Mouse (Mus musculus): ENCODE measurements around the gene Rpl6. TPM values are rescaled to one million over a fixed set of nuclear protein-coding genes. Genes with fewer than 3 reads are reported as not detected.
"Not testable (repeated sequence)": the region's sequence is repeated elsewhere in the genome, so short reads cannot be mapped to it uniquely, and the experiment has no call there.

Rpl6 gene
- total RNA-seq, 2 experiments from 2014 or later: 954 to 1,566 TPM

DNA sequence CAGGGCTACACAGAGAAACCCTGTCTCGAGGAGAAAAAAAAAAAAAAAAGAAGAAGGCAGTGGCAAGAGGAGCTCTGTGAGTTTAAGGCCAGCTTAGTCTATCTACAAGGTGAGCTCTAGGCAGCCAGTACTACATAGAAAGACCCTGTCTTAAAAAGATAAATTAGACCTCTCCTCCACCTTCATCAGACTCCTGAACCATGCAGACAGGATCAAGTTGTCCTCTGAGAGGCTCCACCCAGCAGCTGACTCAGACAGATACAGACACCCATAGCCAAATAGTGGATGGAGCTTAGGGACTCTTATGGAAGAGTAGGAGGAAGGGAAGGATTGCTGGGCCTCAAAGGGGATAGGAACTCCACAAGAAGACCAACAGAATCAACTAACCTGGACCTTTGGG is 10.1 kb upstream of the Rpl6 start:
- ATAC-seq (ENCODE audit: poor library complexity, severe bottlenecking): no peak

DNA sequence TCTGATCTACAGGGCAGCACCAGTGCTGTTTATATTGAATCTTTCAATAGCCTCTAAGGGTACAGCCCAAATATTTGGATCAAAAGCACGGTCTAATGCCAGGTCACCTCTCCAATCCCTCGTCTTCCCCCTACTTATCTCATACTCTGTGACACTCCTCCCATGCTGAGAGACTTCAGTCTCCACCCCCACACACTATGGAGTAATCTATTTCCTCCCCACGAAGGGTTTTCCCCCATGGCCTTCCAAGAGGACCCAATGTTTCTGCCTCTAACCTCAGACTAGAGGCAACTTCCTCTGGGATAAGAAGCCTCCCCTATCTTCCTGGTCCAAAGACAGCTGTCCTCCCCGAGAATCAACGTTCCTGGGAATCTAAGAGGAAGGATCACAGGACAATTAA is 7.5 kb upstream of the Rpl6 start:
- peak; percentile 86 for ATAC-seq (ENCODE audit: poor library complexity, severe bottlenecking)

- ATAC-seq (ENCODE audit: poor library complexity, severe bottlenecking): peak; percentile 72
These were observed 6.9 kb upstream of the Rpl6 start for GRCm38 (mm10) chr5:121197337-121197736.

DNA sequence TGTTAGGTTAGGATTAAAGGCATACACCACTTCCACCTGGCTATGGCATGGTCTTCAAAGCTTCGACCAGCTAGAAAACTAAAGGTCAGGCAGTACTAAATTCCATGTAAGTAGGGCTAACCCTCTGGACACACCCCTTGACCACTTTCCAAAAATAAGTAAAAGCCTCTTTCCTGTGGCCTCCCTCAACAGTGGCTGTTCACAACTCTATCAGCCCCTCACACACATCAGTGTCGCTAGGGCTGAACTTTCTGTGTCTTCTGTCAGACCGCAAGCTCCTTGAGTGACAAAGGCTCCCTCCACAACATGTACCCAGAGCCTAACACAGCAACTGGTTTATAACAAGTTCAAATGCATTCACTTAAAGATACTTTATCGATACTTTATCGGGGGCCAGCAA is 5.9 kb upstream of the Rpl6 start:
- ATAC-seq (ENCODE audit: poor library complexity, severe bottlenecking): no peak

DNA sequence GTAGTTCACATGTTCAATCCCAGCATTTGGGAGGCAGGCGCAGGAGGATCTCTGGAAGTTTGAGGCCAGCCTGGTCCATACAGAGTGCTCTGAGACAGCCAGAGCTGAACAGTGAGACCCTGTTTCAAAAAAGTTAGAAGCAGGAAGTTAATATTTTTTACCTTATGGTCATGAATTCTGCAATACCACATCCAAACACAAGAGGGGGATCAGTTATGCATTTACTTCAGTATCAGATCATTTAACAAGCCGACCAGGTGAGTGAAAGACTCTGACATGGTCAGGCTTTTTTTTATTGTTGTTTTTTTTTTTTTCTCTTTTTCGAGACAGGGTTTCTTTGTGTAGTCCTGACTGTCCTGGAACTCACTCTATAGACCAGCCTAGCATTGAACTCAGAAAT is 2.5 kb upstream of the Rpl6 start:
- peak; percentile 21; the same call in 1 of the 2 replicates for ATAC-seq (ENCODE audit: poor library complexity, severe bottlenecking)

- no peak for ATAC-seq (ENCODE audit: poor library complexity, severe bottlenecking)
These were observed 1.8 kb upstream of the Rpl6 start for GRCm38 (mm10) chr5:121202467-121202866.

DNA sequence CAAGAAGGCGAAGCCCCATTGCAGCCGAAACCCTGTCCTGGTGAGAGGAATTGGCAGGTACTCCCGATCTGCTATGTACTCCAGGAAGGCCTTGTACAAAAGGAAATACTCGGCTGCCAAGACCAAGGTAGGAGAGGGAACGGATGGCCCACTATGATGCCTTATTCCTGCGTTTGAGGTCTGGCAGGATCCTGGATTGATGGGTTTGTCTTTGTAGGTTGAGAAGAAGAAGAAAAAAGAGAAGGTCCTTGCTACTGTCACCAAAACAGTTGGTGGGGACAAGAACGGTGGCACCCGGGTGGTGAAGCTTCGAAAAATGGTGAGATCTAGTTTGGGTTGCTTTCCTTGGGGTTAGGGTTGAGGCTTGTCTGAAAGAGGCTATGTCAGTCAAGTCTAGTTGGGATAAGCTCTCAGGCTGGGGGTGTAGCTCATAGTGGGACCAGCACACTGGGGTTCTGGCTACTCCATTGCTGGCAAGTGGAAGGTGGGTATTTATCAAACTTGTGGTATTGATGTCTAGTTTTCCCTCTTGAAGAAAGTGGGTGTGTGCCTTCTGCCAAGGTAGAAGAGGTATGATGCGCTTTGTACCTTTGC is 1.4 kb downstream of the Rpl6 start:
- ATAC-seq (ENCODE audit: poor library complexity, severe bottlenecking): not testable (repeated sequence)

- ATAC-seq (ENCODE audit: poor library complexity, severe bottlenecking): no peak
These were observed 2.3 kb downstream of the Rpl6 start for GRCm38 (mm10) chr5:121206540-121206939.

- no peak for ATAC-seq (ENCODE audit: poor library complexity, severe bottlenecking)
These were observed 2.7 kb downstream of the Rpl6 start for GRCm38 (mm10) chr5:121206984-121207383.

DNA sequence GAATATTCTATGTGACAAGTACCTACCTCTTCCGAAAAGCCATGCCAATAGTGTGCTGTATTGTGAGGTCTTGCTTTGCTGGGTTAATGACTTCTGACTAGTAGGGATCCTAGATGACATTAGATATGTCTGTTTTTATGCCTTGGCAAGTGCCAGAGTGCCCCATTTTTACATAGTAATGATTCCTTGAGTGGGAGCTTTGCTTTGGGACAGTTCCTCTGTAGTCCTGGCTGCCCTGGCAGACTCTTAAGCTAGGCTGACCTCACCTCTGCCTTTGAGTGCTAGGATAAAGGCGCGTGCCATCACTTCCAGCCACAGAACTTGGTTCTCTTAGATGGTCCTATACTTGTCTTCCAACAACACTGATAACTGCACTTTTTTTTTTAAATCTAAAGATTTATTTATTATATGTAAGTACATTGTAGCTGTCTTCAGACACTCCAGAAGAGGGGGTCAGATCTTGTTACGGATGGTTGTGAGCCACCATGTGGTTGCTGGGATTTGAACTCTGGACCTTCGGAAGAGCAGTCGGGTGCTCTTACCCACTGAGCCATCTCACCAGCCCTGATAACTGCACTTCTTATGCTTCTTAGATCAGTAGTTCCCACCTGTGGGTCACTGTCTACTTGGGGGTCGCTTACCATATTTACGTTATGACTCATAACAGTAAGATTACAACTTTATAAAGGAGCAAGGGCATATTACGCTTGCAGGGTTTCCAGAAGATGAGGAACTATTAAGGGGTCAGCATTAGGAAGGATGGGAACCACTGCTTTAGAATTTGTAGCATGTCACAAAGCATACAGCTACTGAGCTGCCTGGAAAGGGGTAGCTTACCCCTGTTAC is 5.7 kb downstream of the Rpl6 start:
- no peak for ATAC-seq (ENCODE audit: poor library complexity, severe bottlenecking)

- no peak for ATAC-seq (ENCODE audit: poor library complexity, severe bottlenecking)
These were observed 6.3 kb downstream of the Rpl6 start for GRCm38 (mm10) chr5:121210601-121210924.

- no peak for ATAC-seq (ENCODE audit: poor library complexity, severe bottlenecking)
These were observed 7.8 kb downstream of the Rpl6 start for GRCm38 (mm10) chr5:121212108-121212507.

DNA sequence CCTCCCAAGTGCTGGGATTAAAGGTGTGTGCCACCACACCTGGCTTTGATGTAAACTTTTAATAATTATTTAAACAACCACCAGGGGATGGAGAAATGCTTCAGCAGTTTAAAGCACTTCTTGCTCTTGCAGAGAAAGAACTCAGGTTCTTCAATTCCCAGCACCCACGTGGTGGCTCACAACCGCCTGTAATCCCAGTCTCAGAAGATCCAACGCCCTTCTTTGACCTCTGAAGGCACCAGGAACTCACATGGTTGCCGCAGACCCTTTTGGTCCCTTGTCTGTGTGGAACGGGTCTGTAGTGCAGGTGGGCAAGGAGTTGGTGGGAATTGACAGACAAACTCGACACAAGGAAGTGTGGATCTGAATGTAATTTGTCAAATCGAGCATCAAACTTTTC is 10.4 kb downstream of the Rpl6 start:
- no peak for ATAC-seq (ENCODE audit: poor library complexity, severe bottlenecking)

DNA sequence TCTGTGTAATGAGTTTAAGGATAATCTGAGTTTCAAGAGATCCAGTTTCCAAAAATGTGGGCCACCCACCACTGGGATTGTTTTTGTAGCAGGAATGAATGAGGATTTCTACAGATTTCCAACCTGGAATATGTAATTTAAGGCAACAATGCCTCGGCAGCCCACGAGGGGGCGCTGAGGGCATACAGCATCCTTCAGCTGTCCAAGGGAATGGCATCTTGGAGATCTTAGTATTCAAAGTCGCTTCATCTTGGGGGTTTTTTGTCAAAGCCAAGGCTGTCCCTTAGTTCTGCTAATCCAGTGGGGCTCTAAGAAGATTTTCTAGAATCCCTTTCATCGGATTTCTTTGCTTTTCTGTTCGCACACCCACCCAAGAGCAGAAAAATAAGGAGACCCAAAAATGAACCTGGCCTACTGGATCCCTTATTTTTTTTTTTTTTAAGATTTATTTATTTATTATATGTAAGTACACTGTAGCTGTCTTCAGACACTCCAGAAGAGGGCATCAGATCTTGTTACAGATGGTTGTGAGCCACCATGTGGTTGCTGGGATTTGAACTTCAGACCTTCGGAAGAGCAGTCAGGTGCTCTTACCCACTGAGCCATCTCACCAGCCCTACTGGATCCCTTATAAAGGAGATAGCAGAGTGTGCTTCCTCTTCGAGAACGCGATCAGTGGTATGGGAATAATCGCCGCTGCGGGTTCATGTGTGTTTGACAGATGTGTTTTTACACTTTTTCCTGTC is 11.3 kb downstream of the Rpl6 start:
- peak; percentile 59 for ATAC-seq (ENCODE audit: poor library complexity, severe bottlenecking)

GRCm38 (mm10) chr5:121216126-121216446 is 11.8 kb downstream of the Rpl6 start:
- 0 out of 2 replicates have a peak, but pooled peaks have one; percentile 17 for ATAC-seq (ENCODE audit: poor library complexity, severe bottlenecking)

GRCm38 (mm10) chr5:121216584-121217312 is 12.5 kb downstream of the Rpl6 start:
- ATAC-seq (ENCODE audit: poor library complexity, severe bottlenecking): not testable (repeated sequence)

DNA sequence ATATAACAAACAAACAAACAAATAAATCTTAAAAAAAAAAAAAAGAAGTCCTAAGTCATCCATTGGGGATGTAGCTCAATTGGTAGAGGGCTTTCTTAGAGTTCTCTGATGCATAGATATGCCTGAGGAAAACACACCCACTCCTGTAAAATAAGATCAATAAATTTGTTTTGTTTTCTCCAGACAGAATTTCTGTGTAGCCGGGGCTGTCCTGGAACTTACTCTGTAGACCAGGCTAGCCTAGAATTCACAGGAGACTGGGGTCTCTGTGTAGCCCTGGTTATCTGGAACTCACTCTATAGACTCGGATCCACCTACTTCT is 13.0 kb downstream of the Rpl6 start:
- no peak for ATAC-seq (ENCODE audit: poor library complexity, severe bottlenecking)

DNA sequence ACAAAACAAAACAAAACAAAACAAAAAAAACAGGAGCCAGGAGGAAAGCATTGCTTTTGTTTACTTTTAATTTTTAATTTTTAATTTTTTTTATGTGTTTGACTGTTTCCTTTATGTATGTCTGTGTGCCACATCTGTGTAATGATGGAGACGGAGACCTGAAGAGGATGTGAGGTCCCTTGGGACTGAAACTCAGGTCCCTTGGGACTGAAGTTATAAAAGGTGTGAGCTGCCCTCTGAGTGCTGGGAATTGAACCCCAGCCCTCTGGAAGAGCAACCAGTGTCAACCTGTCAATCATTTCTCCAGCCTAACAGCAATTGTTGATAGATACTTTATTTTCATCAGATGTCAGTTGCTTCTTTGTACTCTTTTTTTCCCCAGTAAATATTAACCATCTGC is 14.9 kb downstream of the Rpl6 start:
- ATAC-seq (ENCODE audit: poor library complexity, severe bottlenecking): no peak

DNA sequence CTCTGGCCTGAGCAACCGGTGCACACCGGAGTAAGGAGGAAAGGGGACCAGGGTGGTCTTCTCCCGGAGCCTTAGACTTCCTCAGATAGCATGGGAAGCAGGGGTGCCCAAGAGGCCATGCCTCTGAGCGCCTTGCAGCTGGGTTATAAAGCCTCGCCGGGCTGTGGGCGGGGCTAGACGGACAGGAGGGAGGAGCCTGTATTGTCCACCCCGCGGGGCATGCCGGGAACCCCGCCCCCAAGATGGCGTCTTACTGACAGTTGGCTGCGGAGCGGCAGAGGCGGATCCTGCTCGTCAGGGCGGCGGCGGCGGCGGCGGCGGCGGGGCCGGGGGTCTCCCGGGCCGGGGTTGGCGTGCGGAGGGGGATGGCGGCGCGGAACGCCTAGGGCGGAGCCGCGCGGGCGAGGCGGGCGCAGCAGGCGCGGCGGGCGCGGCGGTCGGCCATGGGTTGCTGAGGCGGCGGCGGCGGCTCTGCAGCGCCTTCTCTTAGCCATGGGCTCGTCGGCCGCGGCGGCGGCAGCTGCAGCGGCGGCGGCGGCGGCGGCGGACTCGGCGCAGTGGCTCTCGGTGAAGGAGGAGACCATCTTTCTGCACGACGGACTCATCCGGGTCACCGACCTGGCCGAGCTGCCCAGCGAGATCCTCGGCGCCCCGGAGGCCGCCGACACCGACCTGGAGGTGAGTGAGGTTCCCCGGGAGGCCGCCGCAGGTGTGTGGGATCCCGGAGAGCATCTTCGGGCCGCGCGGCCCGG is 15.9 kb downstream of the Rpl6 start, which contains the start of gene Hectd4:
TSS of gene Hectd4 (plus strand) at position 240 of the 752 bp plus-strand sequence.
- peak; percentile 98 for ATAC-seq (ENCODE audit: poor library complexity, severe bottlenecking)

DNA sequence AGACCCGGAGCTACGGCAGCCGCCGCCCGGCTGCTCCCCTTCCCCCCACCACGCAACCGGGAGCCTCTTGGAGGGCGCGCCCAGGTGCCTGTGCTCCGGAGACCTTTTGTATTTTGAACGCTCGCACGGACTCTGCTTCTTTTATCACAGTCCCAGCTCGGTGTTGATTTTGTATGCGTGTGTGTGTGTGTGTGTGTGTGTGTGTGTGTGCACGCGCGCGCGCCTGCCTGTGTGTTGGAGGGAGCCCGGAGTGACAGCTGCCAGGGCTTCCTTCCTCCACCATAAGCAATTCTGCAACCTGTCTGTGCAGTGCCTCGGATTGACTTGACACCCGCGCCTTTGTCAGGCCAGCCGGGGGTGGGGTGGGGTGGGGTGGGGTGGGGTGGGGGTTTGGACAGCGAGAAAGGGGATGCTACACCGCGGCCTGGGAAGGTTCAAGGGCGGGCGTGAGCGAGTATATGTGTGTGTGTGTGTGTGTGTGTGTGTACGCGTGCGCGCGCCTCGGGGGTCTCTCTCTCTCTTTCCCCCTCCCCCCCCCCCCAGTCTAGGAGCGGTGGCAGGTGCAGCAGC is 16.5 kb downstream of the Rpl6 start:
- ATAC-seq (ENCODE audit: poor library complexity, severe bottlenecking): peak; percentile 37; the same call in 1 of the 2 replicates
